Mouse (Mus musculus): ENCODE data around the gene Prkn.

Prkn gene

GRCm38 (mm10) chr17:10987040-10987439 lies 146.9 kb downstream of the Prkn start:
- no peak for DNase-seq (ENCODE audit: low read depth, low spot score)

- no peak for DNase-seq (ENCODE audit: low read depth, low spot score)
Measured at GRCm38 (mm10) chr17:10997291-10997690, 157.1 kb downstream of the Prkn start.

GRCm38 (mm10) chr17:11023371-11023770 lies 183.2 kb downstream of the Prkn start:
- DNase-seq (ENCODE audit: low read depth, low spot score): no peak

GRCm38 (mm10) chr17:11029348-11029747 lies 189.2 kb downstream of the Prkn start:
- DNase-seq (ENCODE audit: low read depth, low spot score): no peak

- DNase-seq (ENCODE audit: low read depth, low spot score): no peak
Measured at GRCm38 (mm10) chr17:11030936-11031335, 190.8 kb downstream of the Prkn start.

GRCm38 (mm10) chr17:11032366-11032765 lies 192.2 kb downstream of the Prkn start:
- DNase-seq (ENCODE audit: low read depth, low spot score): no peak

GRCm38 (mm10) chr17:11033594-11033993 lies 193.4 kb downstream of the Prkn start:
- DNase-seq (ENCODE audit: low read depth, low spot score): no peak

GRCm38 (mm10) chr17:11038272-11038671 lies 198.1 kb downstream of the Prkn start:
- DNase-seq (ENCODE audit: low read depth, low spot score): no peak

- DNase-seq (ENCODE audit: low read depth, low spot score): no peak
Measured at GRCm38 (mm10) chr17:11058986-11059385, 218.8 kb downstream of the Prkn start.

GRCm38 (mm10) chr17:11067076-11067703 lies 227.0 kb downstream of the Prkn start:
- DNase-seq (ENCODE audit: low read depth, low spot score): no peak

- no peak for DNase-seq (ENCODE audit: low read depth, low spot score)
Measured at GRCm38 (mm10) chr17:11067704-11068475, 227.7 kb downstream of the Prkn start.

- DNase-seq (ENCODE audit: low read depth, low spot score): no peak
Measured at GRCm38 (mm10) chr17:11070996-11071395, 230.8 kb downstream of the Prkn start.

- DNase-seq (ENCODE audit: low read depth, low spot score): no peak
Measured at GRCm38 (mm10) chr17:11076319-11076903, 236.2 kb downstream of the Prkn start.

GRCm38 (mm10) chr17:11086492-11086891 lies 246.3 kb downstream of the Prkn start:
- no peak for DNase-seq (ENCODE audit: low read depth, low spot score)

GRCm38 (mm10) chr17:11087088-11087487 lies 246.9 kb downstream of the Prkn start:
- no peak for DNase-seq (ENCODE audit: low read depth, low spot score)

- DNase-seq (ENCODE audit: low read depth, low spot score): no peak
Measured at GRCm38 (mm10) chr17:11087823-11088222, 247.6 kb downstream of the Prkn start.

- no peak for DNase-seq (ENCODE audit: low read depth, low spot score)
Measured at GRCm38 (mm10) chr17:11089361-11089760, 249.2 kb downstream of the Prkn start.

GRCm38 (mm10) chr17:11092900-11093299 lies 252.7 kb downstream of the Prkn start:
- peak; percentile 74 for DNase-seq (ENCODE audit: low read depth, low spot score)

- no peak for DNase-seq (ENCODE audit: low read depth, low spot score)
Measured at GRCm38 (mm10) chr17:11093321-11093720, 253.1 kb downstream of the Prkn start.

- no peak for DNase-seq (ENCODE audit: low read depth, low spot score)
Measured at GRCm38 (mm10) chr17:11107007-11107406, 266.8 kb downstream of the Prkn start.

- DNase-seq (ENCODE audit: low read depth, low spot score): peak; percentile 74
Measured at GRCm38 (mm10) chr17:11107916-11108315, 267.7 kb downstream of the Prkn start.

GRCm38 (mm10) chr17:11117508-11117907 lies 277.3 kb downstream of the Prkn start:
- DNase-seq (ENCODE audit: low read depth, low spot score): no peak

GRCm38 (mm10) chr17:11124048-11124447 lies 283.9 kb downstream of the Prkn start:
- DNase-seq (ENCODE audit: low read depth, low spot score): no peak

All from telencephalon, adult 2 months (tissue).